Mouse (Mus musculus): Measurements from ENCODE around the gene Slc22a23.

GRCm38 (mm10) chr13:34232992-34233391 lies 112.0 kb downstream of the Slc22a23 start:
- TF ChIP-seq CHD2 (IDR thresholded peaks at IDR 0.05; ENCODE audit: low read depth, low read length), result no peak
- no peak for TF ChIP-seq HCFC1 (IDR thresholded peaks at IDR 0.05; ENCODE audit: borderline replicate concordance, insufficient read depth, low read length)
- no peak for TF ChIP-seq ZC3H11A (IDR thresholded peaks at IDR 0.05; ENCODE audit: borderline replicate concordance, low read depth, low read length)

Measured in ES-E14 (cell line).